Mouse (Mus musculus): ENCODE measurements at regions not wholly inside any gene's neighbourhood (a gene's known extent, or its start where the extent isn't known, plus 50 kb on each side); places are given as distances from the start of the nearest gene placed in this dataset.

GRCm38 (mm10) chr11:25142226-25142625 lies 1064.4 kb downstream of the Bcl11a start:
- ATAC-seq (ENCODE audit: low read depth): no peak
- 64% methylated on average over 2 of the region's 2 CpGs for WGBS
- no peak overlapping the region for H3K27ac ChIP-seq (ENCODE audit: low read length)

GRCm38 (mm10) chr11:25142833-25143232 lies 1065.0 kb downstream of the Bcl11a start:
- Histone ChIP-seq H3K4me1 (replicated peaks; ENCODE audit: control insufficient read depth, insufficient read depth, low read length) (no peaks in the 10 kb centered on the region), H3K4me3 (ENCODE audit: low read length) (no peak overlapping the region), H3K4me2 (ENCODE audit: low read depth, low read length) (no peak overlapping the region), H3K36me3 (ENCODE audit: control insufficient read depth, insufficient read depth, low read length) (no peaks in the 10 kb centered on the region), H3K27ac (ENCODE audit: low read length) (no peak overlapping the region), H3K27me3 (ENCODE audit: control insufficient read depth, insufficient read depth, low read depth, low read length) (no peaks in the 10 kb centered on the region), H3K9me3 (ENCODE audit: control insufficient read depth, low read length) (no peaks in the 10 kb centered on the region), H3K9ac (ENCODE audit: low read length) (no peak overlapping the region)
- no peak for ATAC-seq (ENCODE audit: low read depth)
- 71% methylated on average over 4 of the region's 4 CpGs for WGBS

More at GRCm38 (mm10) chr11:25142226-25142625, 1064.4 kb downstream of the Bcl11a start:
- H3K9ac ChIP-seq (ENCODE audit: low read length): no peak overlapping the region
- H3K9me3 ChIP-seq (ENCODE audit: control insufficient read depth, low read length): no peaks in the 10 kb centered on the region
- no peaks in the 10 kb centered on the region for H3K4me1 ChIP-seq (replicated peaks; ENCODE audit: control insufficient read depth, insufficient read depth, low read length)
- no peaks in the 10 kb centered on the region for H3K36me3 ChIP-seq (ENCODE audit: control insufficient read depth, insufficient read depth, low read length)
- no peak overlapping the region for H3K4me3 ChIP-seq (ENCODE audit: low read length)
- H3K27me3 ChIP-seq (ENCODE audit: control insufficient read depth, insufficient read depth, low read depth, low read length): no peaks in the 10 kb centered on the region
- H3K4me2 ChIP-seq (ENCODE audit: low read depth, low read length): no peak overlapping the region

GRCm38 (mm10) chr11:25147287-25147686 lies 1063.3 kb downstream of the 5730522E02Rik start:
- no peak overlapping the region for H3K4me2 ChIP-seq (ENCODE audit: low read depth, low read length)
- no peak for ATAC-seq (ENCODE audit: low read depth)
- no peak overlapping the region for H3K27ac ChIP-seq (ENCODE audit: low read length)

GRCm38 (mm10) chr11:25156705-25157104 lies 1053.9 kb downstream of the 5730522E02Rik start:
- H3K4me2 ChIP-seq (ENCODE audit: low read depth, low read length): no peak overlapping the region
- ATAC-seq (ENCODE audit: low read depth): no peak
- WGBS: 33% methylated on average over 5 of the region's 5 CpGs

More at GRCm38 (mm10) chr11:25147287-25147686, 1063.3 kb downstream of the 5730522E02Rik start:
- Histone ChIP-seq H3K36me3 (ENCODE audit: control insufficient read depth, insufficient read depth, low read length) (no peaks in the 10 kb centered on the region), H3K9me3 (ENCODE audit: control insufficient read depth, low read length) (no peaks in the 10 kb centered on the region), H3K27me3 (ENCODE audit: control insufficient read depth, insufficient read depth, low read depth, low read length) (no peaks in the 10 kb centered on the region), H3K4me1 (replicated peaks; ENCODE audit: control insufficient read depth, insufficient read depth, low read length) (no peaks in the 10 kb centered on the region), H3K4me3 (ENCODE audit: low read length) (no peak overlapping the region), H3K9ac (ENCODE audit: low read length) (no peak overlapping the region)
- WGBS: 71% methylated on average over 3 of the region's 3 CpGs

GRCm38 (mm10) chr11:25157135-25157860 lies 1053.3 kb downstream of the 5730522E02Rik start:
- Histone ChIP-seq H3K4me1 (replicated peaks; ENCODE audit: control insufficient read depth, insufficient read depth, low read length) (no peaks in the 10 kb centered on the region), H3K36me3 (ENCODE audit: control insufficient read depth, insufficient read depth, low read length) (no peaks in the 10 kb centered on the region), H3K27ac (ENCODE audit: low read length) (no peak overlapping the region), H3K4me3 (ENCODE audit: low read length) (no peak overlapping the region), H3K9ac (ENCODE audit: low read length) (no peak overlapping the region), H3K9me3 (ENCODE audit: control insufficient read depth, low read length) (no peaks in the 10 kb centered on the region), H3K27me3 (ENCODE audit: control insufficient read depth, insufficient read depth, low read depth, low read length) (no peaks in the 10 kb centered on the region), H3K4me2 (ENCODE audit: low read depth, low read length) (no peak overlapping the region)
- no peak for ATAC-seq (ENCODE audit: low read depth)
- 28% methylated on average over 11 of the region's 11 CpGs for WGBS

More at GRCm38 (mm10) chr11:25156705-25157104, 1053.9 kb downstream of the 5730522E02Rik start:
- Histone ChIP-seq H3K9ac (ENCODE audit: low read length) (no peak overlapping the region), H3K4me1 (replicated peaks; ENCODE audit: control insufficient read depth, insufficient read depth, low read length) (no peaks in the 10 kb centered on the region), H3K27ac (ENCODE audit: low read length) (no peak overlapping the region), H3K9me3 (ENCODE audit: control insufficient read depth, low read length) (no peaks in the 10 kb centered on the region), H3K36me3 (ENCODE audit: control insufficient read depth, insufficient read depth, low read length) (no peaks in the 10 kb centered on the region), H3K27me3 (ENCODE audit: control insufficient read depth, insufficient read depth, low read depth, low read length) (no peaks in the 10 kb centered on the region), H3K4me3 (ENCODE audit: low read length) (no peak overlapping the region)

GRCm38 (mm10) chr11:25157861-25158245 lies 1052.7 kb downstream of the 5730522E02Rik start:
- H3K4me3 ChIP-seq (ENCODE audit: low read length): no peak overlapping the region
- H3K36me3 ChIP-seq (ENCODE audit: control insufficient read depth, insufficient read depth, low read length): no peaks in the 10 kb centered on the region
- 63% methylated on average over 3 of the region's 3 CpGs for WGBS
- H3K4me1 ChIP-seq (replicated peaks; ENCODE audit: control insufficient read depth, insufficient read depth, low read length): no peaks in the 10 kb centered on the region
- H3K9me3 ChIP-seq (ENCODE audit: control insufficient read depth, low read length): no peaks in the 10 kb centered on the region
- no peak overlapping the region for H3K27ac ChIP-seq (ENCODE audit: low read length)
- no peak overlapping the region for H3K4me2 ChIP-seq (ENCODE audit: low read depth, low read length)
- H3K27me3 ChIP-seq (ENCODE audit: control insufficient read depth, insufficient read depth, low read depth, low read length): no peaks in the 10 kb centered on the region
- no peak for ATAC-seq (ENCODE audit: low read depth)
- H3K9ac ChIP-seq (ENCODE audit: low read length): no peak overlapping the region

GRCm38 (mm10) chr11:25158884-25159283 lies 1051.7 kb downstream of the 5730522E02Rik start:
- no peak overlapping the region for H3K9ac ChIP-seq (ENCODE audit: low read length)
- no peaks in the 10 kb centered on the region for H3K36me3 ChIP-seq (ENCODE audit: control insufficient read depth, insufficient read depth, low read length)
- ATAC-seq (ENCODE audit: low read depth): no peak
- WGBS: 84% methylated on average over 1 of the region's 1 CpGs
- H3K4me3 ChIP-seq (ENCODE audit: low read length): no peak overlapping the region
- H3K4me2 ChIP-seq (ENCODE audit: low read depth, low read length): no peak overlapping the region
- H3K4me1 ChIP-seq (replicated peaks; ENCODE audit: control insufficient read depth, insufficient read depth, low read length): no peaks in the 10 kb centered on the region
- no peaks in the 10 kb centered on the region for H3K27me3 ChIP-seq (ENCODE audit: control insufficient read depth, insufficient read depth, low read depth, low read length)
- H3K9me3 ChIP-seq (ENCODE audit: control insufficient read depth, low read length): no peaks in the 10 kb centered on the region
- no peak overlapping the region for H3K27ac ChIP-seq (ENCODE audit: low read length)

GRCm38 (mm10) chr11:25167939-25168338 lies 1042.6 kb downstream of the 5730522E02Rik start:
- Histone ChIP-seq H3K9me3 (ENCODE audit: control insufficient read depth, low read length) (no peaks in the 10 kb centered on the region), H3K4me3 (ENCODE audit: low read length) (no peak overlapping the region), H3K27ac (ENCODE audit: low read length) (no peak overlapping the region), H3K36me3 (ENCODE audit: control insufficient read depth, insufficient read depth, low read length) (no peaks in the 10 kb centered on the region), H3K4me2 (ENCODE audit: low read depth, low read length) (no peak overlapping the region), H3K27me3 (ENCODE audit: control insufficient read depth, insufficient read depth, low read depth, low read length) (no peaks in the 10 kb centered on the region), H3K9ac (ENCODE audit: low read length) (no peak overlapping the region), H3K4me1 (replicated peaks; ENCODE audit: control insufficient read depth, insufficient read depth, low read length) (no peaks in the 10 kb centered on the region)
- no peak for ATAC-seq (ENCODE audit: low read depth)
- WGBS: 96% methylated on average over 1 of the region's 1 CpGs

- H3K4me1 ChIP-seq (replicated peaks; ENCODE audit: control insufficient read depth, insufficient read depth, low read length): no peaks in the 10 kb centered on the region
- H3K27me3 ChIP-seq (ENCODE audit: control insufficient read depth, insufficient read depth, low read depth, low read length): no peaks in the 10 kb centered on the region
- no peak overlapping the region for H3K27ac ChIP-seq (ENCODE audit: low read length)
- no peaks in the 10 kb centered on the region for H3K36me3 ChIP-seq (ENCODE audit: control insufficient read depth, insufficient read depth, low read length)
- ATAC-seq (ENCODE audit: low read depth): no peak
- no peaks in the 10 kb centered on the region for H3K9me3 ChIP-seq (ENCODE audit: control insufficient read depth, low read length)
- no peak overlapping the region for H3K4me2 ChIP-seq (ENCODE audit: low read depth, low read length)
- H3K9ac ChIP-seq (ENCODE audit: low read length): no peak overlapping the region
- 78% methylated on average over 1 of the region's 1 CpGs for WGBS
- H3K4me3 ChIP-seq (ENCODE audit: low read length): no peak overlapping the region
Observed at GRCm38 (mm10) chr11:25171048-25171447, 1039.5 kb downstream of the 5730522E02Rik start.

All from lung, embryonic 16.5 days (tissue).